Mouse (Mus musculus) heart, adult 2 months (tissue): ENCODE data around the gene Parp2. TPM values are rescaled to one million over a fixed set of nuclear protein-coding genes. Genes with fewer than 3 reads are reported as not detected.

Experiments
- DNase-seq, 2 experiments: peaks; one replicate each; pipeline ENCODE4 v3.0.0; 2021
- H3K27ac ChIP-seq: fragments of 200-600 bp; 2 replicates; pipeline ENCODE4 v1.8.1; 2022
- H3K27me3 ChIP-seq: fragments of 200-500 bp; 2 replicates; pipeline ENCODE4 v1.6.1; 2012; ENCODE audit warnings: mild to moderate bottlenecking, low read length, inconsistent platforms, mixed read lengths; ENCODE audit not compliant: control insufficient read depth, insufficient read depth
- H3K36me3 ChIP-seq: fragments of 200-500 bp; 2 replicates; pipeline ENCODE4 v1.6.1; 2012; ENCODE audit warnings: low read length, inconsistent platforms; ENCODE audit not compliant: control insufficient read depth, insufficient read depth
- H3K4me1 ChIP-seq: fragments of 200-500 bp; 2 replicates; pipeline ENCODE4 v1.6.1; 2011; ENCODE audit warnings: low read length; ENCODE audit not compliant: control insufficient read depth, insufficient read depth
- H3K4me3 ChIP-seq: fragments of 200-600 bp; 2 replicates; pipeline ENCODE4 v1.8.1; 2022
- H3K79me2 ChIP-seq: fragments of 200-500 bp; replicated peaks from 2 replicates; pipeline ENCODE4 v1.6.1; 2012; ENCODE audit warnings: mild to moderate bottlenecking, inconsistent platforms, low read length, moderate library complexity, mixed read lengths; ENCODE audit not compliant: control insufficient read depth, insufficient read depth
- H3K9ac ChIP-seq: fragments of 200-500 bp; 2 replicates; pipeline ENCODE4 v1.6.1; 2012; ENCODE audit warnings: low read depth, mild to moderate bottlenecking, control low read depth, inconsistent platforms, low read length, mixed read lengths
- CTCF ChIP-seq: fragments of 200-600 bp; IDR thresholded peaks from 2 replicates; pipeline ENCODE4 v1.8.1; 2022; ENCODE audit warnings: antibody characterized with exemption, mild to moderate bottlenecking, moderate library complexity
- EP300 ChIP-seq: fragments of 200-500 bp; IDR thresholded peaks from 2 replicates; pipeline ENCODE4 v1.6.1; 2011; ENCODE audit warnings: low read depth, low read length, control low read depth; ENCODE audit not compliant: insufficient read depth
- POLR2A ChIP-seq: fragments of 200-500 bp; IDR thresholded peaks from 2 replicates; pipeline ENCODE4 v1.6.1; 2011; ENCODE audit warnings: mild to moderate bottlenecking, low read depth, low read length, control low read depth; ENCODE audit not compliant: insufficient read depth
- WGBS: fragments of 180-500 bp; shearing (Covaris S2); methylation state at CpG from one replicate; pipeline ENCODE4 v1.1.7; 2018; 5-methylcytosine and 5-hydroxymethylcytosine counted together
- intact Hi-C: fragments of 180-260 bp; cut with DNase I; formaldehyde crosslinking; loops from one replicate; pipeline ENCODE4 v1.15.1; 2025
- polyA plus RNA-seq: library from polyadenylated mRNA; depleted of rRNA; stranded (reverse); fragments of >200 nt; gene quantifications from 2 replicates; pipeline ENCODE4 v1.2.3, GENCODE M21; 2012
- total RNA-seq, 2 experiments: library from RNA; stranded (reverse); gene quantifications; 2 replicates each; pipeline ENCODE4 v1.2.3; 2021

The Parp2 gene
- total and polyA plus RNA-seq, 3 experiments = 12.5 to 15.6 (median 14.7) TPM

GRCm38 (mm10) chr14:50813060-50813459 is 5.4 kb downstream of the Parp2 start:
- DNase-seq = no peak
- WGBS = 91% methylated on average over 2 of the region's 2 CpGs
- Histone ChIP-seq H3K79me2 (no peaks in the 10 kb centered on the region), H3K4me3 (no peak overlapping the region), H3K4me1 (no peaks in the 10 kb centered on the region), H3K36me3 (no peaks in the 10 kb centered on the region), H3K9ac (no peak overlapping the region), H3K27me3 (no peaks in the 10 kb centered on the region), H3K27ac (no peak overlapping the region)
- TF ChIP-seq EP300 (no peak), CTCF (no peak), POLR2A (no peak)
- intact Hi-C loops = no loop called here

GRCm38 (mm10) chr14:50823240-50823639 is 15.6 kb downstream of the Parp2 start:
- WGBS = 80% methylated on average over 2 of the region's 2 CpGs
- no peak overlapping the region for H3K4me3 ChIP-seq
- no peaks in the 10 kb centered on the region for H3K4me1 ChIP-seq
- DNase-seq = no peak
- H3K79me2 ChIP-seq = no peaks in the 10 kb centered on the region
- H3K36me3 ChIP-seq = no peaks in the 10 kb centered on the region; the same call in 1 of the 2 replicates
- no peak overlapping the region for H3K27ac ChIP-seq
- intact Hi-C loops = no loop called here
- no peak overlapping the region for H3K9ac ChIP-seq
- no peaks in the 10 kb centered on the region for H3K27me3 ChIP-seq
- TF ChIP-seq POLR2A (no peak), CTCF (peak; percentile 26; the same call in 1 of the 2 replicates), EP300 (no peak)

GRCm38 (mm10) chr14:50824219-50824618 is 16.6 kb downstream of the Parp2 start:
- TF ChIP-seq EP300 = no peak
- TF ChIP-seq CTCF = no peak
- no peak for TF ChIP-seq POLR2A
- H3K36me3 ChIP-seq = no peaks in the 10 kb centered on the region; the same call in 1 of the 2 replicates
- no peaks in the 10 kb centered on the region for H3K4me1 ChIP-seq
- no peak overlapping the region for H3K9ac ChIP-seq
- peak in 1 of 2 experiments; percentile 35 for DNase-seq
- H3K27ac ChIP-seq = no peak overlapping the region
- 81% methylated on average over 9 of the region's 9 CpGs for WGBS
- intact Hi-C loops = no loop called here
- H3K27me3 ChIP-seq = no peaks in the 10 kb centered on the region
- H3K79me2 ChIP-seq = no peaks in the 10 kb centered on the region
- no peak overlapping the region for H3K4me3 ChIP-seq

- Histone ChIP-seq H3K27ac (no peak overlapping the region), H3K27me3 (no peaks in the 10 kb centered on the region), H3K79me2 (no peaks in the 10 kb centered on the region), H3K4me3 (no peak overlapping the region), H3K9ac (no peak overlapping the region), H3K36me3 (no peaks in the 10 kb centered on the region; the same call in 1 of the 2 replicates), H3K4me1 (no peaks in the 10 kb centered on the region)
- TF ChIP-seq POLR2A (no peak), EP300 (no peak), CTCF (no peak)
- 91% methylated on average over 4 of the region's 4 CpGs for WGBS
- no peak for DNase-seq
- intact Hi-C loops = no loop called here
These were observed 18.9 kb downstream of the Parp2 start for GRCm38 (mm10) chr14:50826579-50826978.

GRCm38 (mm10) chr14:50829878-50830277 is 22.2 kb downstream of the Parp2 start:
- H3K27ac ChIP-seq = no peak overlapping the region
- H3K36me3 ChIP-seq = no peaks in the 10 kb centered on the region
- no peaks in the 10 kb centered on the region for H3K4me1 ChIP-seq
- peak in 1 of 2 experiments; percentile 45 for DNase-seq
- no peak overlapping the region for H3K4me3 ChIP-seq
- H3K9ac ChIP-seq = no peak overlapping the region
- no peak for TF ChIP-seq CTCF
- TF ChIP-seq POLR2A = no peak
- no peak for TF ChIP-seq EP300
- intact Hi-C loops = no loop called here
- no peaks in the 10 kb centered on the region for H3K79me2 ChIP-seq
- H3K27me3 ChIP-seq = no peaks in the 10 kb centered on the region
- 63% methylated on average over 3 of the region's 3 CpGs for WGBS

GRCm38 (mm10) chr14:50833964-50834363 is 26.3 kb downstream of the Parp2 start:
- Histone ChIP-seq H3K4me1 (no peaks in the 10 kb centered on the region), H3K4me3 (no peak overlapping the region), H3K9ac (no peak overlapping the region), H3K27me3 (no peaks in the 10 kb centered on the region), H3K79me2 (no peaks in the 10 kb centered on the region), H3K36me3 (no peaks in the 10 kb centered on the region), H3K27ac (no peak overlapping the region)
- TF ChIP-seq POLR2A = no peak
- intact Hi-C loops = no loop called here
- 74% methylated on average over 10 of the region's 10 CpGs for WGBS
- DNase-seq = peak in 1 of 2 experiments; percentile 64
